Mouse (Mus musculus) midbrain, embryonic 12.5 days (tissue): ENCODE data around the gene Trappc3. TPM values are rescaled to one million over a fixed set of nuclear protein-coding genes. Genes with fewer than 3 reads are reported as not detected.

Source experiments
- ATAC-seq: fragments of 200-750 bp; cut with Nextera tagmentation; 2 replicates; pipeline ENCODE4 v1.8.0; 2017; ENCODE audit warnings: low read depth, moderate TSS enrichment, moderate library complexity; ENCODE audit not compliant: low FRiP score
- H3K27ac ChIP-seq: fragments of 300-500 bp; sonication (generic); replicated peaks from 2 replicates; pipeline ENCODE4 v1.5.1; 2016; ENCODE audit warnings: mild to moderate bottlenecking
- H3K27me3 ChIP-seq: fragments of 300-500 bp; sonication (generic); 2 replicates; pipeline ENCODE4 v1.6.1; 2016; ENCODE audit warnings: mild to moderate bottlenecking
- H3K36me3 ChIP-seq: fragments of 300-500 bp; sonication (generic); 2 replicates; pipeline ENCODE4 v1.6.1; 2016
- H3K4me1 ChIP-seq: fragments of 300-500 bp; sonication (generic); 2 replicates; pipeline ENCODE4 v1.6.1; 2016
- H3K4me2 ChIP-seq: fragments of 300-500 bp; sonication (generic); replicated peaks from 2 replicates; pipeline ENCODE4 v1.6.1; 2016; ENCODE audit warnings: mild to moderate bottlenecking, moderate library complexity
- H3K4me3 ChIP-seq: fragments of 300-500 bp; sonication (generic); 2 replicates; pipeline ENCODE4 v1.5.1; 2016; ENCODE audit warnings: mild to moderate bottlenecking
- H3K9ac ChIP-seq: fragments of 300-500 bp; sonication (generic); replicated peaks from 2 replicates; pipeline ENCODE4 v1.6.1; 2016; ENCODE audit warnings: mild to moderate bottlenecking, moderate library complexity
- H3K9me3 ChIP-seq: fragments of 300-500 bp; sonication (generic); 2 replicates; pipeline ENCODE4 v1.6.1; 2016; ENCODE audit warnings: mild to moderate bottlenecking
- WGBS: fragments of 180-500 bp; shearing (Covaris S2); methylation state at CpG from one replicate; pipeline ENCODE4 v1.1.7; 2016; 5-methylcytosine and 5-hydroxymethylcytosine counted together
- polyA plus RNA-seq: library from polyadenylated mRNA; unstranded; fragments of >200 nt; fragmentation: Nextera tagmentation; extraction: Ambion mirVana; gene quantifications from 2 replicates; pipeline ENCODE4 v1.2.1, GENCODE M21; 2016

Gene Trappc3
- polyA plus RNA-seq, 1 experiment from 2014 or later: 103 TPM

DNA sequence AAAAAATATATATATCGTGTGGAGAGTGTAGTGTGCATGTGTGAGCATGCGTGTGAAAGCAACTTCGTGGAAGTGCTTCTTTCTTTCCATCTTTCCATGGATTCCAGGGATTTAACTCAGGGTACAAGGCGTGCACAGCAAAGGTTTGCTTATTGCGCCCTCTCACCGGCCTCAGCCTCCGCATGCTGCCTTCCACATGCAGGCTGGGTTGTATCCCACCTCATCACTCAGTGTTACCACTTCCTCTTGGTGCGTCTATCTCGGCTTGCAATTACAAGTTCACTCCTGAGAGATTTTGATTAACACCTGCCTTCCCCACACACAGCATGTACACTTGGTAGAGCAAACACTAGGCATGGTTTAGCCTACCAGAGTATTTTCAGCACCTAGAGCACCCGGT is 26.9 kb upstream of the Trappc3 start:
- H3K4me1 ChIP-seq: peaks cover 6% of the 10 kb centered on the region; the same call in 1 of the 2 replicates
- peaks cover 99% of the 10 kb centered on the region for H3K36me3 ChIP-seq
- WGBS: 94% methylated on average over 10 of the region's 10 CpGs
- H3K27ac ChIP-seq: no peak overlapping the region
- no peak for ATAC-seq
- no peak overlapping the region for H3K9ac ChIP-seq
- no peak overlapping the region for H3K4me3 ChIP-seq
- H3K27me3 ChIP-seq: no peaks in the 10 kb centered on the region
- no peak overlapping the region for H3K4me2 ChIP-seq
- no peaks in the 10 kb centered on the region for H3K9me3 ChIP-seq

DNA sequence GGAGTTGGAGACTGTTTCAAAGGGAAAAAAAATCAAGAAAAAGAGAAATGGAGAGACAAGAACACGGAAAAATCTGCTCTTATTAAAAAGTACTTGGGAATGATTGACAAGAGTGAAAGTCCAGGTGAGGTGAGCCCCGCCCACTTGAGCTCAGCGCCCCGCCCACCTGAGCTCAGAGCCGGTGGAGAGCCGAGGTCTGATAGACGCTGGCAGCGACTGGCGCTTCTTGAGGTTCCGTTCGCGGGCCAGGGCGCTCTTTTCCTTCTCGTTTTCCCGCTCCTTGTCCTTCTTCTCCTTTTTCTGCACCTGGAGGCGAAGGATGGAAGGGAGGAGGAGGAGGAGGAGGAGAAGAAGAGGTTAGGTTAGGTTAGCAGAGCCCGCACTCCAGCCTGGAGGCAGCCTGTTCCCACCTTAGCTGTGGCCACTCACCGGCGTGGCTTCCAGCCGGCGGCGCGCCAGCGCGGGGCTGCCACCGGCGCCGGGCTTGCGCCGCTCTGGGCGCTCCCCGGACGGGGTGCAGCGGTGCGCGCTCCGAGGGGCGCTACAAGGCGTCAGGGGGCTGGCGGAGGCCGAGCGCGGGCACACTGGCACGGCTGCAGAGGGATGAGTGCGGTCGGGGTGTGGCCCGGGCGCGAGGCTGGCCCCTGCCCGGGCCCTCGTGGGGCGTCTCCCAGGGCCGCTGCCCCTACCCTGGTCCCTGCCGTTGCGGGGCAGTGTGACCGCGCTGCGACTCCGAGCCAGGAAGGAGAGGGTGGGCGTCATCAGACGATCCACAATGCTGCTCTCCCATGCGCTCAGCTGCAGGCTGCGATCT is 25.5 kb upstream of the Trappc3 start:
- ATAC-seq: peak; percentile 32; the same call in 1 of the 2 replicates
- Histone ChIP-seq H3K27ac (no peak overlapping the region), H3K4me1 (peaks cover 6% of the 10 kb centered on the region; the same call in 1 of the 2 replicates), H3K9ac (no peak overlapping the region), H3K27me3 (no peaks in the 10 kb centered on the region), H3K4me2 (no peak overlapping the region), H3K9me3 (no peaks in the 10 kb centered on the region), H3K36me3 (peaks cover 99% of the 10 kb centered on the region), H3K4me3 (no peak overlapping the region)
- WGBS: 62% methylated on average over 62 of the region's 63 CpGs

DNA sequence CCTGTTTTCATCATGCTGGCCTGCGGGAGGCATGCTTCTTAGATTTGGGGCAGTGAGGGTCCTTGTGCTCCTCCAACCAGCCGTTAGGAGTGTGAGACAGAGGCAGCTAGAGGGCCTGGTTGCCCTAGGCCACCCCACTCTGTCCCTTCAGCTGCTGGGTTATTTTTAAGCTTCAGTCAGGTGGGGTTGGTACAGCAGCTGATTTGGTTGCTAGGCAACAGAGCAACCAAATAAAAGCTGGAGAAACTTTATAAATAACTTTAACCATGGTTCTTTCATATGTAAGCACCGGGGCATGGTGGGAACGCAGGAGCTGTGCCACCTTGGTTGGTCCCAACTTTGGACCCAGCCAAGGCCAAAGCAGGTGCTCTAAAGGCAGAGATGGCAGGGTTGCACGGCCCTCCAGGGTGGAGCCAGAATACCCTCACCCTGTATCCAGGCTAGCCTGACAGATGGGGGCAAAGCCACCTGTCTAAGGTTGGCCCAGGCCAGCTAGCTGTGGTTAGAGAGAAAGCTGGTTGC is 24.3 kb upstream of the Trappc3 start:
- peaks cover 95% of the 10 kb centered on the region for H3K36me3 ChIP-seq
- H3K9me3 ChIP-seq: no peaks in the 10 kb centered on the region
- no peak for ATAC-seq
- H3K9ac ChIP-seq: no peak overlapping the region
- 65% methylated on average over 5 of the region's 5 CpGs for WGBS
- H3K4me2 ChIP-seq: no peak overlapping the region
- 0 out of 2 replicates have a peak overlapping the region, but pooled peaks have one; percentile 10 for H3K27ac ChIP-seq
- peaks cover 6% of the 10 kb centered on the region; the same call in 1 of the 2 replicates for H3K4me1 ChIP-seq
- no peak overlapping the region for H3K4me3 ChIP-seq
- H3K27me3 ChIP-seq: no peaks in the 10 kb centered on the region

DNA sequence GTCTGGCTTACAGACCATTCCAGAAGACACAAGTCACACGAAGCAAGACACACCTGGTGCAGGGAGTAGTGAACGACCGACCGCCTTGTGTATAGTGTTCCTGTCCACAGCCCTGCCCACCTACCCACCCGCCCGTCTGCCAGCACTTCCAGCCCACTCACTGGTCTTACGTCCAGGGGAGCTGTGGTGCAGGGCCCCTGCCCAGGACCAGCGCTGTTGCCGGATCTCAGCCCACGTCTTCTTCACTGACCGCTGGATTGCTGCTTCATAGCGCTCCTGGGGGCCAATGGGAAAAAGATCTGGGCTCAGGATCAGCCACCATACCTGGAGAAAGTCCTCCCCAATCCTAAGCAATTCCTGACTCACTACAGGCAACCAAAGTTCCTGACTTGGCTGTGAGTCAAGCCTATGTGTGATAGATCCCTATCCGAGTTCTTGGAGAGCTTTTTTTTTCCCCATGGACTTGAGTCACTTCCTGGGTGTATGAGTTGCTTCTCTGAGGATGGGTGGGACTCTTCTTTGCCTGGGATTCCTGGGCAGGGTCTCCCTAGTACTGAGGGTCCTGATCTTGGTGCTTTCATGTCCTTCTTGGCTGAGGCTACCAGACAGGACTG is 22.2 kb upstream of the Trappc3 start:
- Histone ChIP-seq H3K9me3 (no peaks in the 10 kb centered on the region), H3K4me2 (no peak overlapping the region), H3K27ac (no peak overlapping the region), H3K4me3 (no peak overlapping the region), H3K9ac (no peak overlapping the region), H3K36me3 (peaks cover 77% of the 10 kb centered on the region), H3K27me3 (no peaks in the 10 kb centered on the region), H3K4me1 (peaks cover 6% of the 10 kb centered on the region; the same call in 1 of the 2 replicates)
- ATAC-seq: no peak
- WGBS: 92% methylated on average over 13 of the region's 13 CpGs

DNA sequence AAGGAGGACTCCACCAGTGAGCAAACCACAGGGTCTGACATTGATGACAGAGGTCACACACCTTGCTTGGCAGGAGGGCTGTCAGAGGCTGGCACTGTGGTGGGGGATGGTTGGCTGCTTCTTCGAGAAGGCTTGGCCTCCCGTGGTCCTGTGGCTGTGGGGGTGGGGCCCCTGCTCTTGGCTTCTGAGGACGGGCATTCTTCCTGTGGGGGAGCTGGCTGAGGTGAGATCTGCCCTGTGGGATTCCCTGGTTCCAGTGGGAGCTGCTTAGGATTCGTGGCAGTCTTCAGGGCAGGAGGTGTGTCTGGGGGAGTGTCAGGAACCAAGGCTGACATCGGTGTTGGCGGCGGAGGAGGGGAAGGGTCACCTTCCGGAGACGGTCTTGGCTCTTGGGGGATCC is 20.2 kb upstream of the Trappc3 start:
- Histone ChIP-seq H3K27me3 (no peaks in the 10 kb centered on the region), H3K36me3 (peaks cover 66% of the 10 kb centered on the region), H3K9ac (no peak overlapping the region), H3K9me3 (no peaks in the 10 kb centered on the region), H3K4me2 (no peak overlapping the region), H3K4me3 (no peak overlapping the region), H3K4me1 (peaks cover 9% of the 10 kb centered on the region; the same call in 1 of the 2 replicates), H3K27ac (no peak overlapping the region)
- ATAC-seq: no peak
- WGBS: 69% methylated on average over 9 of the region's 9 CpGs

DNA sequence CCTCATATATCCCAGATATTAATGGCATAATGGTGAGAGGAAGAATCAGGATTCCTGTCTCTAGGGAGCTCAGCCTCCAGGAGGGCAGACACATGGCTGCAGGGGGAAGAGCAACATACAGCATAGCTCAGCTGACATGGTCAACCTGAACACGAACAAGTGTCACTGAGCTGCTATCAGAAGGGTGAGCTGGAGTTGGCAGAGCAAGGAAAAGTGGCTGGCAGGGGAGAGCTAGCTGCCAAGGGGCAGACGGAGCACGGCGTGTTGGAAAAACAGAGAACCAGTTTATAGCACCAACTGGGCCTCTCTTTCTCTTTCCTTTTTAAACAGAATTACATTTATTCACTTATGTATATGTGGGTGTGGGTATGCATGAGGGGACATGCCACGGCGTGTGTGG is 19.6 kb upstream of the Trappc3 start:
- Histone ChIP-seq H3K9ac (no peak overlapping the region), H3K36me3 (peaks cover 61% of the 10 kb centered on the region), H3K4me2 (no peak overlapping the region), H3K4me3 (no peak overlapping the region), H3K27me3 (no peaks in the 10 kb centered on the region), H3K9me3 (no peaks in the 10 kb centered on the region), H3K27ac (no peak overlapping the region), H3K4me1 (peaks cover 14% of the 10 kb centered on the region; the same call in 1 of the 2 replicates)
- 96% methylated on average over 6 of the region's 6 CpGs for WGBS
- no peak for ATAC-seq

DNA sequence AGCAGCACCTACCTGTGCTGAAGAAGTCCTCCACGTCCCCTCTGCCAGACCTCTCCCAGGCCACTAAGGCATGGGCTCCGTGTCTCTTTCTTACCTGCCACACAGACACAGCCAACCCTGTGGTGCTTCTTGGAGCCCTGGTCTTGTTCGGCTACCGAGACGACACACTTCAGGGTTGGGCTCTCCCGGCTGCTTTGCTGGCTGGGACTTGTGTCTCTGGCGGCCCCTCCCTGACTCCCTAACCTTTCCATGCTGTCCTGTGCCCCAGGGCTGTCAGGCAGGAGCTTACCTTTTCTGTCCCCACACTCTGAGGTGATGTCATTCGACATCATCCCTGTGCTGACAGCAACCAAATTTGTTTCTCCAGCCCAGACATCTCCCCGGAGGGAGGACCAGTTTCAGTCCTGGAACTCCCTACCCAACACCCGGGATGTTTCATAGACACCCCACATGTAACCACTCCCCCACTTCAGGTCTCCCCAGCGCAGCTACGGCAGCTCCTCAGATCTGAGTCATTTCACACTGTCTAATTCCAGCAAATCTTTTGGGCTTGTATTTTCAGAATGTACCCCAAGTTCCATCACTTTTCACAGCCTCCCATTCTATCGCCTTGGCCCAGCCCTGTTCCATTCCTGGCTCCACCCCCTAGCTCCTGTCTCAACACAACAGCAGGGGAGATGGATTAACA is 15.8 kb upstream of the Trappc3 start:
- whole genome bisulfite sequencing: 82% methylated on average over 13 of the region's 13 CpGs
- ATAC-seq: no peak

DNA sequence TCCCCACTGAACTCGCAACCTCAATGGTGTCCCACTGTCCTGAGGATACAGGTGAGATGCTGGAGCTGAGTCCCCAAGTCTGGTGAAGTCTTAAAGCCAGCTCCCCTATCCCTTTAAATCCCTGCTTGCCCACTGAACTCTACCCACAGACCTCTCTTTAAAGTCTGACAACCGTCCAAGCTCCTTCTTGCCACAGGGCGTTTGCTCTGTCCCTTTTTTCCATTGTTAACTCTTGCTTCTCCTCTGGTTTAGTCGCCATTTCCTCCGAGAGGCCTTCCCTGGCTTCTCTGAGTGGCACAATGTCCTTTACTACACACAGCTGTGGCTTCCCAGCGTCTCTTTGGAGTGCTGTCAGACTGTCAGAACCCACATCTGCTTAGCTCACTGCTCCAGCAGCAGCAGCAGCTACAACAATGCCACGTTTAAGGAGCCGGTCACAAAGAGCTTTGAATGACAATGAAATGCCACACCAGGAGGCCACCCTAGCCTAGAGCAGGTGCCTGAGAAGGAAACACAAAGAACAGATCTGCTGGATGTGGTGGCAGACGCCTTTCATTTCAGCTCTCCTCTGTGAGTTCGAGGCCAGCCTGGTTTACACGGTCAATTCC is 13.8 kb upstream of the Trappc3 start:
- Histone ChIP-seq H3K27me3 (no peaks in the 10 kb centered on the region), H3K27ac (peak overlapping the region; percentile 76), H3K4me1 (peaks cover 64% of the 10 kb centered on the region), H3K9me3 (no peaks in the 10 kb centered on the region), H3K36me3 (peaks cover 18% of the 10 kb centered on the region; the same call in 1 of the 2 replicates), H3K4me2 (peak overlapping the region; percentile 18), H3K4me3 (peak overlapping the region; percentile 6; the same call in 1 of the 2 replicates), H3K9ac (peak overlapping the region; percentile 17; the same call in 1 of the 2 replicates)
- WGBS: 12% methylated on average over 11 of the region's 11 CpGs
- peak; percentile 62; the same call in 1 of the 2 replicates for ATAC-seq

More for the DNA sequence above, 15.8 kb upstream of the Trappc3 start:
- H3K9me3 ChIP-seq: no peaks in the 10 kb centered on the region
- no peak overlapping the region for H3K27ac ChIP-seq
- H3K4me1 ChIP-seq: peaks cover 43% of the 10 kb centered on the region
- H3K4me2 ChIP-seq: no peak overlapping the region
- no peak overlapping the region for H3K9ac ChIP-seq
- peaks cover 23% of the 10 kb centered on the region for H3K36me3 ChIP-seq
- no peak overlapping the region for H3K4me3 ChIP-seq
- H3K27me3 ChIP-seq: no peaks in the 10 kb centered on the region

DNA sequence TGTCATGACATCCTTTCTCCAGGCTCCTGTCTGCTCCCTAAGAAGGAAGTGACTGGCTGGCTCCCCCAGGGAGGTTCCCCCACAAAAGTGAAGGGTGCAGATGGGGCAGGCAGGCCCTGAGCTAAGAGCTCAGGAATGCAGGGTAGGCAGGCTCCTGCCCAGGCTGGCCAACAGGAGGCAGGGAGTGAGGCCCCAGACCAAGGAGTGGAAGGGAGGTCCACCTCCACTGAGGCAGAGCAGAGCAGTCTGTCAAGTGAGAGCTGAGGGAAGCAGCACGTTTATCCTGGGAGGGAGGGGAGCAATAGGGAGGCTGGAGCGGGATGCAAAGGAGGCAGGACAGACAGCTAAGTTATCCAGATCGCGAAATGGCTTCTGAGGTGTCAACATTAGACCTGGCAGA is 11.5 kb upstream of the Trappc3 start:
- Histone ChIP-seq H3K4me3 (no peak overlapping the region), H3K4me1 (peaks cover 80% of the 10 kb centered on the region), H3K4me2 (no peak overlapping the region), H3K9ac (0 out of 2 replicates have a peak overlapping the region, but pooled peaks have one; percentile 16), H3K27me3 (no peaks in the 10 kb centered on the region), H3K27ac (no peak overlapping the region; the same call in 1 of the 2 replicates), H3K9me3 (no peaks in the 10 kb centered on the region), H3K36me3 (peaks cover 17% of the 10 kb centered on the region; the same call in 1 of the 2 replicates)
- no peak for ATAC-seq
- 57% methylated on average over 4 of the region's 4 CpGs for WGBS

DNA sequence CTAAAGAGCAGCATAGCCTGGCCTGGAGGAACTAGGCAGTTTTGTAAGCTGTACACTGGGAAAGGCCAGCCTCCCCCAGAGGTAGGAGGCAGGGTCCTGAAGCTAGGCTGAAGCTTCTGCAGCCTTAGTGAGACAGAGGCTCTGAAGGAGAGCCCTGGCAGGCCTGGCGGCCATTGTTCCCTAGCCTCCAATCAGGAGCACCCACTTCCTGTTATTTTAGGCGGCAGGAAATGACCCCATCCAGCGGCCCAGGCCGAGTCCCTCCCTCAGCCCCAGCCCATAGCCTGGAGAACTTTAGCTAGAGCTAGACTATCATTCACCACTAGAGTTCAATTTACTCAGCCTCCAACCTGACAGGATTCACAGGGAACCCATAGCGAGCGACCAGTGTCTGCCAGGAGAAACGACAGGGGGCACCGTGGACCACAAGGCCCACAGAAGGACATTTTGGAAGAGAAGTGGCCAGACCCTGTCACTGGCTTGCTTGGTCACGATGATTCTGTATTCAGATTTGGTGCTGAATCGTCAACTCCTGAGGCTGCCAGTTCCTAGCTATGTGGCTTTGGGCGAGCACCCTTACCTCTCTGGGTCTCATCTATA is 10.4 kb upstream of the Trappc3 start:
- ATAC-seq: no peak
- H3K4me1 ChIP-seq: peaks cover 79% of the 10 kb centered on the region
- H3K27me3 ChIP-seq: no peaks in the 10 kb centered on the region
- H3K4me3 ChIP-seq: 0 out of 2 replicates have a peak overlapping the region, but pooled peaks have one; percentile 2
- H3K9me3 ChIP-seq: no peaks in the 10 kb centered on the region
- 73% methylated on average over 11 of the region's 11 CpGs for WGBS
- 0 out of 2 replicates have a peak overlapping the region, but pooled peaks have one; percentile 2 for H3K9ac ChIP-seq
- peak overlapping the region; percentile 2 for H3K4me2 ChIP-seq
- H3K27ac ChIP-seq: 0 out of 2 replicates have a peak overlapping the region, but pooled peaks have one; percentile 31
- H3K36me3 ChIP-seq: 0 out of 2 replicates have a peak, but pooled peaks cover 9% of the 10 kb centered on the region
